Mouse (Mus musculus) 416B (cell line): ENCODE data around the gene Astn2.

Experiments used
- DNase-seq: peaks from one replicate; pipeline ENCODE4 v3.0.0; 2011; ENCODE audit warnings: low read depth

Gene Astn2

DNA sequence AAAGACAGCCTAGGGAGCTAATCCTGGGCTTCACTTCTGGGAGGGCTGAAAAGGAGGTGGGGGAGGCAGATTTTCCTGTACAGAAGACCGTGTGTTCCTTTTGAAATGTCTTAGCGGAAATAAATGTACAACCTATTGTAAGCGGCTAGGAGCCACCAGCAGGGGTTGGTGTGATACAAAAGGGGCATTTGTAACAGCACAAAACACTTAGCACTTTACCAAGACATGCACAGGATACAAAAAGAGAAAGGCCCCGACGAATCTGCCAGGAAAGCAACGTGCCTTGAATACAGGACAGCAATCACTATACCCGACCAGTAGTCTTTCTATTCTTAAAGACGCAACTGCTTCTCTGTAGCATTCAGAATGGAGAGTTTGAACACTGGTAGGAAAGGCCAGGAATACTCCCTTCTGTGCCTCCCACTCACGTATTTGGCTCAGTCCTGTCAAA, 564.8 kb downstream of the Astn2 start:
- DNase-seq, result no peak

DNA sequence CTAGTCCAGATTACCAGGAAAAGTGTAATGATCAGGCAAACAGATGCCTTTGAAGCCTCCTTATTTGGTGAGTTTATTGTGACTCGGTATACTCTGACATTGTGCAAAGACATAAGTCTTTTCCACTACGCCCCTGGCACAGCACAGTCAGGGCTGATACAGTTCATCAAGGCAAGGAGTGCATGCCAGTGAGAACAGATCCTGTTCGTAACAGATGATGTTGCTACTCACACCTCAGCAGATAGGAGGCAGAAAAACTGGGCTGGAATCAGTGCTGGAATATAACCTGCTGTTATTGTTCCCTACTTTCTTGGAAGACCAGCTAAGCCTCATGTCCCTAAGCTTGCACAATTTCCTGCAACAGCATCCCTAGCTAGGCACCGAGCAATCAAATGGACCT, 565.6 kb downstream of the Astn2 start:
- DNase-seq, result no peak

DNA sequence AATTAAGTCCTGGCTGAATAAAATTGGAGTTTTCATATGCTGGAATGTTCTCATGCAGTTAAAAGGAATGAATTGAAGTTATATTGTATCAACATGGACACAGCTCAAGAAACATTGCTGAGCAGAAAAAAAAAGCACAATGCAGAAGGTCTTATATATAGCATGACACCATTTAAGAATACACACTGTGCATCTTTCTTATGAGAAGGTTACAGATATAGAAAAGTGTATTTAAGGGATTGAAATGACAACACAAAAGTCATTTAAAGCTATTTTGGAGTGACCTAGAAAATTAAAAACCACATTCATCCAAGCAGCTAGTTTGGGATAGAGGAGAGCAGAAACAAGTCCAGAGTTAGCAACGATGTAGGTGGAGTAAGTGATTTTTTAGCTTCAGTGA, 571.4 kb downstream of the Astn2 start:
- no peak for DNase-seq

DNA sequence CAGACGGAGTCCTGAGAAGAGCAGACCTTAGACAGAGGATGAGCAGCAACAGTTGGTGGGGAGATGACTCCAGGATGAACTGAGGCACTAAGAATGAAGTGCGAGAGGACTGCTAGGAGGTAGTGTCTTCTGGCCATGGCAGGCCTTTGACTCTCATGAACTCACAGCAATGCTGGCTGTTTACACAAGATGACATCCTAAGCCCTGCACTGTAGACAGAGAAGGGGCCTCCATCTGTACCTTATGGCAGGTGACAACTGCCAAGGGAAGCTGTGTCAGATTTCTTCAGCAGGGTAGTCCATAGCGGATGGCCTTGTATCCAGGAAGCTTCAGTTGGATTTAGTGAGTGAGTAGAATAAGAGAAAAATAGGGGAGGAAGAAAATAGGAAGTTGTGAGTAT, 572.5 kb downstream of the Astn2 start:
- DNase-seq, result no peak

- DNase-seq, result no peak
Observed at GRCm38 (mm10) chr4:65830495-65830894, 573.9 kb downstream of the Astn2 start.

GRCm38 (mm10) chr4:65821070-65821469, 583.3 kb downstream of the Astn2 start:
- no peak for DNase-seq

DNA sequence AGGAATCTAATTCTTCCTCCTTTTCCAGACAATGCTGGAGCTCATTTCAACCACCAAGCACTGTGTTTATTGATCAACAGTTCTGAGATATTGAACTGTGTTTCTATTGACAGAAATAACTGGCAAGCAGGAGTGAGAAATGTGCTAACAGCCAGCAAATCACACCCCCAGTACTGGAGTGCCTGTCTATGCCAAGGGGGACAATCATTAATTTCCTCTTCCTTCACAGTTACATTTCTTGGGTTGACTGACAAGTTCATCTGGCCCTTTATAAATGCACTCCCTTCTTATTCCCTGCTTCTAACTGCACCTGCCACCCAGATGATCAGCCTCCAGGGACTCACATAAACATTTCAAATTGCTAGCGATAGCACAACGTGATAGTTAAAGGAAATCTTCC, 584.2 kb downstream of the Astn2 start:
- DNase-seq, result no peak

GRCm38 (mm10) chr4:65819835-65820234, 584.6 kb downstream of the Astn2 start:
- DNase-seq, result no peak

DNA sequence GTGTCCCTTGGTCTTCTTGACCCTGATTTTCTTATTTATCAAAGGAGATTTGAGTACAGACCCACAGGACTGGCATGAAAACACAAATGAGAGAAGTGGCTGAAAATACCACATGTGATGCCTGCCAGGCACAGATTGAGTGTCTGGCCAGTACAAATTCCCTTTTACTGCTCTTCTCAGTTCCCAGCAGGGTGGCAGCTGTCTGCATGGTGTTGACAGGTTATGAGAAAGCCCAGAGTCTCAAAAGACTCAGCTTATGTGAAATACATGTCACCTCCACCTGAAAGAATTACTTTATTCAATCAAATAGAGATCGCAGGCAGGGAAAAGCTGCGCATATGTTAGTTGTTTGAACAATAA, 590.3 kb downstream of the Astn2 start:
- DNase-seq, result no peak

- no peak for DNase-seq
Observed at GRCm38 (mm10) chr4:65813500-65814175, 590.8 kb downstream of the Astn2 start.

DNA sequence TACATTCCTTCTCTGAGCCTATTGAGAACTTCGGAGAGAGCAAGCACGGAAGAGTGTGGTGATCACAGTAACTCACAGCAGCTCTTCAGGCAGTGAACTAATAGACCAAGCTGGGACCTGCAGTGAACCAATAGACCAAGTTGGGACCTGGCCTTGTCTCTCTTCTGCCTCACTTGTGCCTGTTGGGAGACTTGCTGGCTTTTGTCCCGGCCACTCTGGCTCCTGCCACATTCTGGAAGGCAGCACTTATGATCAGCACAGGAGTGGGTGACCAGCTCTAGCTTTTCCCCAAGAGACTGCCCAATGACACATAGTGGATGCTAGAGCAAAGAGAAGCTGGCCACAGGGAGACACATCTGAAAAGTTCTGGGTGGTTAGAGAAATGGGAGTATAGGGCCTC, 597.1 kb downstream of the Astn2 start:
- no peak for DNase-seq

- no peak for DNase-seq
Observed at GRCm38 (mm10) chr4:65801204-65801603, 603.2 kb downstream of the Astn2 start.

DNA sequence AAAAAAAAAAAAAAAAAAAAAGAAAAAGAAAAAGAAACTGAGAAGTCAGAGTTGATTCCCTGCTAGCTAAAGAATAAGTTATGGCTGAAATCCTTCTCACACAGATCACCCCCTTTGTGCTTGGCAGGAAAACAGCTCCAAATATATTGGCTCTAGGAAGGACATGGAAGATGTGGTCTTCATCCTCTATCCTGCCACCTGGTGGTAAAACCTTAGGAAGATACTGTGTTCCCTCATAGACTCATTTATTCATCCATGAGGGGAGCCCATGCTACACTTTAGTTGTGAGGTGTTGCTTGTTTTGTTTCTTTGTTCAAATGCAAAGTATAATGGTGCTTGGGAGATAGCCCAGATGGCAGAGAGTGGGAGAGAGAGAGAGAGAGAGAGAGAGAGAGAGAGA, 613.4 kb downstream of the Astn2 start:
- DNase-seq, result no peak

DNA sequence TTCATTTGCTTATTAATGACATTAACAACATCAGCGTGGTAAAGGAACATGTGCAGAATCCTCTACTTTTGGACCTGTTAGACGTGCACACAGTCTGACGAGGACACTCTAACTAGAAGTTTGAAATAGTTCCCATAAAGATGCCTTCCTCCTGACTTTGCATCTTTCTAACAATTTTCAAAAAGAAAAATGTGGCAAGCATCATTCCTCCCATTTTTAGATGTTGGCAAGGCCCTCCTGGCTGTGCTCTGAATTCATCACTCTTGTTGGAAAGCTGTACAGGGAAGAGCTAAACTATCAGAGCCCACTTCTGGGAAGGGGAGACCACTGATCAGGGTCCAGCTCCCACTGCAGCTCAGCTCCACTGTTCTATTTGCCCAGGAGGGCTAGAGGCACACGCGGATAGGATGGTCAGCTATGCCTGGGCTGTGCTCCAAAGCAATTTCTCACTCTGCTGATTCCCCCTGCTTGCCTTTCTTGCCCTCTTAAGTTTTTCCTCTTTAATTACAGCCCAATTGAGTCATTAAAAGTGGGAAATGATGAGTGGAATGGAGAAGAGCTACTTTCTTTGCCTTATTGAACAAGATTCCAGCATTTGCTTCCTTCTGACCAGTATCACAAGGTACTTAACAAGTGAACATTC, 630.9 kb downstream of the Astn2 start:
- no peak for DNase-seq

DNA sequence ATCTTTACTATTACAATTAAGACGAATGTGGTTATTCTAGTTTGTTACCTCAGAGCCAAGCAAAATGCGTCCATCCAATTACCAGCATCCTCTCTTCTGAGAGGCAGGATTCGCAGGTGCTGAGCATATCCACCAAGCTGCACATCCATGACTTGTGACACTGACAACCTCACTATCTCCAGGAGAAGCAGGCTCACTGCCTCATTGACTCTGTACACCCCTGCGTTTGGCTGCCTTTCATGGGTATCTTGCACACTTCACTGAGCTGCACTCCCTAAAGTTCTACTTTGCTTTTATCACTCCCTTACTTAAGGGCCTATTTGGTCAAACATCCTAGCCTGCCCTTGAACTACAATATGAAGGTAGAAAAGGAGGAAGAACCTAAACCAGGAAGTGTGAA, 633.5 kb downstream of the Astn2 start:
- no peak for DNase-seq

DNA sequence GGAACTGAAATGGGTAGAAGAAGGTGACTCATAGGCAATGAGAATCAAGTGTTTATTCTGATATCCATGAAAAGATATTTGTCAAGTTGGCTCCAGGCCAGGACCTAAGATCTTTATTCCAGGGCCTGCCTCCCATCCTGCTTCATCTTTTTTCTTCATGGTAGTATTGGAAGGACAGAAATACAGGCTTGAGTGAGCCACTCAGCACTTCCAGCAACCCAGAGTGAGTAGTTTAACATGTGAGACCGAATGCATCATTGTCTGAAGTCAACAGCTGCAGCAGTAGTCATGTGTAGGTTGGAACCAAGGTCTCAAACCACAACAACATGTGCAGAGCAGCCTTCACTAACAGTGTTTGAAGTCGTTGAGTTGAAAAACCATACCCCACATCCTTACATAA, 636.5 kb downstream of the Astn2 start:
- DNase-seq, result no peak

- no peak for DNase-seq
Observed at GRCm38 (mm10) chr4:65767431-65767830, 637.0 kb downstream of the Astn2 start.

GRCm38 (mm10) chr4:65765312-65765711, 639.1 kb downstream of the Astn2 start:
- DNase-seq, result no peak

GRCm38 (mm10) chr4:65764275-65764674, 640.1 kb downstream of the Astn2 start:
- no peak for DNase-seq

DNA sequence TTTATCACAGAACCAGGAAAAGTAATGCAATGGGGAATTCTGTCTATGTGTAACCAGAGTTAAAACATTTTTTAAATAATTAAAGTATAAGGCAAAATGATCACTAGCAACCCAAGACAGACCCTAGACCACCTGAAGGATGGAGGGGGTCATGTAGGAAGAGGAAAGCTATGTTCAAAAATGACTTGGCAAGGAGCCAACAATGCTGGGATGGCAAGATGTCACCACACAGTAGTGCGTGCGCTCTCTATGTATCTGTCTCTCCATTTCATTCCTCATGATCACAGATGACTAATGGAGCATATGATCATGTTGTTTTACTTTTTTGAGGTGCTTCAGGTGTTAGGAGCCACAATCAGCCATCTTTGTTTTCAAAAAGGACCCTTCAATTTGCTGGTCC, 640.6 kb downstream of the Astn2 start:
- no peak for DNase-seq

GRCm38 (mm10) chr4:65762116-65762515, 642.3 kb downstream of the Astn2 start:
- no peak for DNase-seq

DNA sequence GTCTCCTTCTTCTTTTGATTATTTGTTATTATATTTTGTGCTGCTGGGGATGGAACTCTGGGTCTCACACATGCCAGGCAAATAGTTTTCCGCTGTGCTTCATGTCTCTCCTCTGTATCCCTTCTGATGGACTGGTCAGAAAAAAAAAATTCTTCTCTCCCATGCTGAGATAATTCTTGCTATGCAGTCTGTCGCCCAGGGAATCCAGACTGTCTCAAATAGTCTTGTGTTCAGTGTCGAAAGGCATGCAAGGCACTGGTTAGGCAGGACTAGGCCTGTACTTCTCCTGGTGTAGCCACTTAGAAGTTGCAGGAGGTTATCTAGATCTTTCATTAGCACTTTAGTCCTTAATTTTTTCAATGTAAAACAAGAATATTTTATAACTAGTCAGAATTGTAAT, 642.8 kb downstream of the Astn2 start:
- DNase-seq, result no peak

GRCm38 (mm10) chr4:65758875-65759201, 645.6 kb downstream of the Astn2 start:
- no peak for DNase-seq

DNA sequence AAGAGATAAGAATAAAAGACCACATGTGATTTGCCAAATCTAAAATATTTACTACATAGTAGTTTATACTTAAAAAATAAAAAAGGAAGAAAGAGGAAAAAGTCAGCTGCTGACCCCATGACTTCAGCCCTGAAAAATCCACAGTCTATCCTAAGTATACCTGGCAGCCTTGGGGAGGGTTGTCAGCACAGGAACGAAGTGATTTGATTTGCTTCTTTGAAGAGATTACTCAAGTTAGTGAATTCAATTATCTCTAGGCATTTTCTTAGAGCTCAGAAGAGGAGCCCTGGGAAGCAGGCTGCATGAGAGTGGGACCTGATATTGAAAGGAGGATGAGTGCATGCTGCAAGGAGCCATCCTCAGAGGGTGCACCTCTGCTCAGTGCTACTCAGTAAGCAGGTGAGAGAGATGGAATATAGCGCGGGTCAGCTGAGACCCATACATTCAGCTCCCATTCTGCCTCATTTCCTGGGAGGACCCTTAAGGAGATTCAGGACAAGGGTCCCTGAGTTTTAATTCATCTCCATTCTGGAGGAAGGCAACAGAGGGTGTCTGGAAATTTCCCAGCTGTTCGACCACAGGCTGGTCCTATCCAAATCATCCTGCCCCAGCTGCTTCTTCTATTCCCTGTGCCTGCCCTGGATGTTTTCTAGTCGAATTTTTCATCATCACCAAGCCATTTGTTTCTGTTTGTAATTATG, 646.1 kb downstream of the Astn2 start:
- DNase-seq, result no peak
